Mouse (Mus musculus): ENCODE data around the gene Rtl8c. TPM values are rescaled to one million over a fixed set of nuclear protein-coding genes. Genes with fewer than 3 reads are reported as not detected.
"Not testable (repeated sequence)": the region's sequence is repeated elsewhere in the genome, so short reads cannot be mapped to it uniquely, and the experiment has no call there.

Gene Rtl8c
- total RNA-seq (2015) (2.5 TPM in 1 of 2 replicates, not detected in the other), total RNA-seq (2017) (not detected in 2 replicates)

DNA sequence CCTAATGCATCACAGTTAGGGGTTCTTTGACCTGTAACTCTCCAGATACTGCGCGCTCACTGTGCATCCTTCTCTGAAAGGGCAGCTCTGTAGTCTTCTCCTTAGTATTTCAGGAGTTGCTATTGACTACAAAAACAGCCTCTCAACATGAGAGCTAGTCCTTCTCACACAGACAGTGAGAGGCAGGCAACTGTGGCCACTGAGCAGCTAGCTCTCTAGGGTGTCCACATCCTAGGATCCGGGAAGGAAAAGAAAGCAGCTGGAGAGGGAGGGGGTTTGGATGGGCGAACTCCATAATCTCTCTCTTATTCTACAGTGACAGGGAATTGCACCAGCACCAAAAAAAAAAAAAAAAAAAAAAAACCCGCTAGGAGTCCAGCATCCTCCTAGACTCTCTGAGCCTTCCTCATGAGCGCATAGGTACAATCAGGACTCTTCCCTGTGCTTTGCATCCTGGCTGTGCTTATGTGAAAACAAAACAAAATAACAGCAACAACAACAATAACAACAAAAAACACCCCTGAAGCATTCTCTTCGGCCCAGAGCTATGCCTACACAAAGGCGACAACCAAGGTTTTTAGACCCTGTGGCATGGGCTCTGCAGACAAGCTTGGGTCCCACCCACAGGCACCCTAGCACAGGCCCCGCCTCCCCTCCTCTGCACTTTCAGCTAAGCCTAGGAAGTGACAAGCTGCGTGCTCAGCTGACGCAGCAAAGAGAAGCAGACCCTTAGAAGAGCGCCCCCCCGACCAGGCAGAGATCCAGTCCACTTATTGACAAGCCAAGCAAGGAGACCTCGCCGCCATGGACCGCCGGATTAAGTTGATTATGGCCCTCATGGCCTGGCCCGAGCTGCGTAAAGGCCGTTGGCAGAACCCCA is at the start of gene Rtl8c:
Rtl8c (plus strand) TSS at position 791 of the 880 bp plus-strand sequence.
- peak; percentile 89 for ATAC-seq (ENCODE audit: poor library complexity, severe bottlenecking)

DNA sequence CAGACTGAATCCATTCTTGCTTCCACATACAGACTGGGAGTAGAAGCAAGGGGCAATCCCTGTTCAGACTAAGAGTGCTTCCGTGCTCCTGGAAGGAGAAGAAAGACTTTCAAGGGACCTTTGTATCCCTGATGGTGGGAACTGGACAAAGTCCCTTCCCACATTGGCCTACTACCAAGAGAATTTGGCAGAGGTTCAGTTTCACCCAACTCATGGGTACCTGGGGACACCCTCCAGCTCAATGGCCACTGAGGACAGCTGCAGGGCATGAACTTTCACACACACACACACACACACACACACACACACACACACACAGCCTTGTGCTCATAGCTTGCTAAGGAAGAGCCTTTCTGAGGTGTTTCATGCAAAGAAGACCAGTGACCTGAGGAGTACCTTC is 28.5 kb upstream of the Rtl8c start:
- ATAC-seq (ENCODE audit: poor library complexity, severe bottlenecking) = no peak

GRCm38 (mm10) chrX:53581407-53581806 is 26.4 kb upstream of the Rtl8c start:
- ATAC-seq (ENCODE audit: poor library complexity, severe bottlenecking) = not testable (repeated sequence)

DNA sequence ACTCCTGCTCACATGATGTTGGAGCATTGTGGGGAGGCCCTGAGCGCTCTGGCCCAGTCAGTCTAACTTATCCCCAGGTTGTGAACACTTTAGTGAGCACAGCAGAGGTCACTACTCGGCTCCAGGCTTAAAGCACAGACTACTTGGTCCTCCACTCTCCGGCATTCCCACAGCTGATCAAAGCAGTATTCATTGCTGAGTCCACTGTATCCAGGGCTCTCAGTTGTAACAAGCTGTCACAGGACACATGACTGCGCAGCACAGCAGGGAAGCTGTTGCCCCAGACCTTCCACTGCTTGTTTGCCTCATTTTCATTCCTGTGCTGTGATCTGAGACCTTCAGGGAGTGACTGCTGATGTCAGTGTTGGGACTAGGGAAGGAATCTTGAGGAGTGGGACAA is 24.4 kb upstream of the Rtl8c start:
- ATAC-seq (ENCODE audit: poor library complexity, severe bottlenecking) = not testable (repeated sequence)

DNA sequence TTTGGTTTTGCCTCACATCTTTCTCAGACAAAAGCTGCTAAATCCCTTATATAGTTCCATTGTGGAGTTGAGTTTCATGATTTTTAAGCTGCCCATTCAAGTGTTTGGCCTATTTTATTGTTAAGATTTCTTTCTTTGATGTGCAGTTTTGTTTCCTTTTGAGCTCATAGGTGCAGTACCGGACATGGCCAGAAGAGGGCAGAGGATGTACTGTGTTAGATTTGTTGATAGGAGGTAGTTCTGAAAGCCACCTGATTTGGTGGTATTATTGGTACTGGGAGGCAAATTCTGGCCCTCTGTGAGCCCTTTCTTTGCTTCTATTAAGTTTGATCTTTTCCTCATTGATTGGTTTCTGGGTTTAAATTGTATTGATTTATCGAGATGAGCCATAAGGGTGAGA is 7.8 kb upstream of the Rtl8c start:
- ATAC-seq (ENCODE audit: poor library complexity, severe bottlenecking) = peak; percentile 56; the same call in 1 of the 2 replicates

DNA sequence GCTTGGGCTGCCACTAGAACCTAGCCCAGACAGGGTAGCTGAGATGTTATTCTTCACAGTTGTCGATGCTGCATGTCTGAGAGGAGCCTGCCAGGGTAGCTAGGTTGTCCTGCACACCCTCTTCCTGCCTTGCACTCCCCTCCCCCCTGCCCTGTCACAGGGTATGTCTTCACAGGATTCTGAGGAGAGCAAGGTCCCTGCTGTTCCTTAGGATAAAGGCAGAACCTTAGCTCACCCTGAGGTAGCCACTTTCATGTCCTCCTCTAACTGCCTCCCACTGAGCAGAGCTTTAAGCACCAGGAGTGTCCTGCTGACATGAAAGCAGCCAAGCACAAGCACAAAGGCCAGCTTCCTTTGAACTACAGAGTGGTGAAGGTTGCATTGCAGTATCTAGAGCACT is 1.7 kb upstream of the Rtl8c start:
- ATAC-seq (ENCODE audit: poor library complexity, severe bottlenecking) = not testable (repeated sequence)

DNA sequence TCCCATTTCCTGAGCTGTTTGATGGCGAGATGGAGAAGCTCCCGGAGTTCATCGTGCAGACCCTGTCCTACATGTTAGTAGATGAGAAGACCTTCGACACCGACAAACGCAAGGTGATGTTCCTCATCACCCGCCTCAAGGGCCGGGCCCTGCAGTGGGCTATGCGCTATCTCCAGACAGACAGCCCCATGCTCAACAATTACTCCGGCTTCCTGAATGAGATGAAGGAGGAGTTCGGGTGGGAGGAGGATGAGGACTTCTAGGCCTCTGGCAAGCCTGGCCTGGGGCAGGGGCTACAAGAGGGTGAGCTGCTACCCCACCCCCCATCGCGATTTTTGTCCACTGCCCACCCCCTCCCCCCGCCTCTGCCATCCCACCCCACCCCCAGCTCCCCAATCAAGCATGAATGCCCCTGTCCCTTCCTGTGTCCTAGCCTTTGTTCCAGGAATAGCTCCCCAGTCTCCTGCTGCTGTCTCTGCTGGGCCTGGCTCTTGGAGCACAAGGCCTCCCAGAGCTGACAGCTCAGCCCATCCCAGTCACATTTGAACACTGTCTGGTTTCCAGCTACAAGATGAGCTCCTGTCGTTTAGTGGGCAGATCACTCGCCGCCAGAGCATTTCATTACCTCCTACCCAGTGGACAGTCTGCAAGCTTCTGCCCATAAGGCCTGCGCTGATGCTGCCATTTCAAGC is 436 bp downstream of the Rtl8c start:
- no peak for ATAC-seq (ENCODE audit: poor library complexity, severe bottlenecking)

DNA sequence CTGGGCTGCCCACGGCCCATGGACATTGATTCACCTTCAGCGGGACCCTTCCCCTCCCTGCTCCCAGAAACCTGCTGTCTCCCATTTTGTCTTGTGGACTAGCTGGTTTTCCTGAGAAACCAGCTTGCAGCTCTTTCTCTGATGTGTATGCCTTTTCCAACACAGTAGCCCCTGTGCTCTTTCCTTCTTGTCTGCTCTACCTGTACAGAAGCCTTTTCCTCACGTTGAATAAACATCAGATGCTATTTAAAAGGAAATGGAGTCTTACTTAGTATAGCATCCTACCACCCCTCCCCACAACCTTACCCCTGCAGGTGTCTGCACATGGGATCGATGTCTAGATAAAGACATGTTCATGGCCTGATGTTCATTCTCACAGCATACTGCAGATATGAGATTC is 1.0 kb downstream of the Rtl8c start, which contains the start of gene Gm14597:
Gm14597 (minus strand) TSS at position 101 of the 400 bp plus-strand sequence.
- ATAC-seq (ENCODE audit: poor library complexity, severe bottlenecking) = not testable (repeated sequence)

- peak; percentile 71 for ATAC-seq (ENCODE audit: poor library complexity, severe bottlenecking)
Measured at GRCm38 (mm10) chrX:53610571-53610970, 2.7 kb downstream of the Rtl8c start.

- not testable (repeated sequence) for ATAC-seq (ENCODE audit: poor library complexity, severe bottlenecking)
Measured at GRCm38 (mm10) chrX:53611395-53611794, 3.6 kb downstream of the Rtl8c start.

GRCm38 (mm10) chrX:53638107-53638506 is 30.3 kb downstream of the Rtl8c start:
- not testable (repeated sequence) for ATAC-seq (ENCODE audit: poor library complexity, severe bottlenecking)

DNA sequence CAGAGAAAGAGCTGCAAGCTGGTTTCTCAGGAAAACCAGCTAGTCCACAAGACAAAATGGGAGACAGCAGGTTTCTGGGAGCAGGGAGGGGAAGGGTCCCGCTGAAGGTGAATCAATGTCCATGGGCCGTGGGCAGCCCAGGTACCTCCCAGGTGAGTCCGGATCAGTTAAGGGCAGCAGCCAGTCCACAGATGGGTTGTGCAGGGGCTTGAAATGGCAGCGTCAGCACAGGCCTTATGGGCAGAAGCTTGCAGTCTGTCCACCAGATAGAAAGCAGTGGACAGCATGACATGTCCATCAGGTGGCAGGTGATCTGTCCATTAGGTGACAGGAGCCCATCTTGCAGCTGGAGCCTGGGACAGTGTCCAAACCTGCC is 34.8 kb downstream of the Rtl8c start:
- ATAC-seq (ENCODE audit: poor library complexity, severe bottlenecking) = not testable (repeated sequence)

GRCm38 (mm10) chrX:53642980-53643961 is 35.4 kb downstream of the Rtl8c start, which contains the start of gene Rtl8a:
TSS of gene Rtl8a (minus strand) at chrX:53643682.
- ATAC-seq (ENCODE audit: poor library complexity, severe bottlenecking) = peak; percentile 99

DNA sequence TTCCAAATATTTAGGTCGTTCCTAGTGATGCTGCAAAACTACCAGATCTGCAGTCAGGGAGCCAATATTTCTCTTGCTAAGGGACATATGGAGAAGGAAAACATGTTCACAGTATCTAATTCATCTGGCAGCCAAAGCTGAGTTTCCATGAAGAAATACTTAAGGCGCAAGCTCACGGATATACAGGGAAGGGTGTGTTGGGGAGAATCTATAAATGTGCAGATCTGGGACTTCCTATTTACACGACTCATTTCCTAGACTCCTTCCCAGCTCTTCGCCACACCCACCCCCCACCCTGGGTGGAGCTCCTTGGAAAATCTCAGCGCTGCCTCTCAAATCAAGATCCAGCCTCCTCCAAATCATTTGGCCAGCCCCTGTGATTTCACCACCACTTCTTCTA is 38.1 kb downstream of the Rtl8c start:
- no peak for ATAC-seq (ENCODE audit: poor library complexity, severe bottlenecking)

- ATAC-seq (ENCODE audit: poor library complexity, severe bottlenecking) = peak; percentile 77
Measured at GRCm38 (mm10) chrX:53652917-53653316, 45.1 kb downstream of the Rtl8c start.

Other genes starting within 250 kb of the Rtl8c start
- gene Mospd1, start 237.5 kb upstream of the Rtl8c start, total RNA-seq (2015) = 37.9 and 40.4 TPM in 2 replicates
- 27.2 and 32.6 TPM in 2 replicates for gene Mospd1, start 237.5 kb upstream of the Rtl8c start, total RNA-seq (2017)
- not detected in 2 replicates for gene Etd, start 173.1 kb upstream of the Rtl8c start, total RNA-seq (2015)
- gene Etd, start 173.1 kb upstream of the Rtl8c start, total RNA-seq (2017) = not detected in 2 replicates
- gene Gm14597, start 947 bp downstream of the Rtl8c start, total RNA-seq (2015) = not detected in 2 replicates
- not detected in 2 replicates for gene Gm14597, start 947 bp downstream of the Rtl8c start, total RNA-seq (2017)
- 7.3 and 7.4 TPM in 2 replicates for gene Rtl8a, start 35.6 kb downstream of the Rtl8c start, total RNA-seq (2015)
- 5.0 and 6.3 TPM in 2 replicates for gene Rtl8a, start 35.6 kb downstream of the Rtl8c start, total RNA-seq (2017)
- gene Rtl8b, start 62.4 kb downstream of the Rtl8c start, total RNA-seq (2015) = 13.1 and 14.1 TPM in 2 replicates
- gene Rtl8b, start 62.4 kb downstream of the Rtl8c start, total RNA-seq (2017) = 4.0 and 5.0 TPM in 2 replicates
- gene 4930502E18Rik, start 116.8 kb downstream of the Rtl8c start, total RNA-seq (2015) = not detected in 2 replicates
- gene 4930502E18Rik, start 116.8 kb downstream of the Rtl8c start, total RNA-seq (2017) = not detected in 2 replicates
- gene 1700013H16Rik, start 149.8 kb downstream of the Rtl8c start, total RNA-seq (2015) = not detected in 2 replicates
- not detected in 2 replicates for gene 1700013H16Rik, start 149.8 kb downstream of the Rtl8c start, total RNA-seq (2017)
- gene Zfp36l3, start 168.4 kb downstream of the Rtl8c start, total RNA-seq (2015) = not detected in 2 replicates
- not detected in 2 replicates for gene Zfp36l3, start 168.4 kb downstream of the Rtl8c start, total RNA-seq (2017)
- 3.1 and 4.3 TPM in 2 replicates for gene Xlr, start 189.7 kb downstream of the Rtl8c start, total RNA-seq (2015)
- gene Xlr, start 189.7 kb downstream of the Rtl8c start, total RNA-seq (2017) = 1.9 and 4.0 TPM in 2 replicates

All from megakaryocyte, adult 5-6 weeks (primary cell).